Comparison of ENCODE assay signal across 8 mouse cellular contexts in genomic region chr7:141562421-141562851, GRCm38 (mm10). TPM values are rescaled to one million over a fixed set of nuclear protein-coding genes. Genes with fewer than 3 reads are reported as not detected.
A peak's percentile ranks its signal among the peaks of the same experiment; 100 is the strongest.
DNase-seq lines count a peak whose midpoint lies in the region; ATAC-seq and TF ChIP-seq lines count a peak whose summit lies in the region.

No protein-coding gene starts in this region.

- peak overlapping the region; percentile 98 for H3K9ac ChIP-seq in kidney, embryonic 16.5 days (replicated peaks; ENCODE audit: low read length)
- H3K9ac ChIP-seq in MEL (ENCODE audit: control insufficient read depth, low read depth, low read length, poor library complexity, severe bottlenecking) = peak overlapping the region; percentile 95
- H3K9ac ChIP-seq in forebrain, embryonic 14.5 days (ENCODE audit: low read length) = peak overlapping the region; percentile 95
- H3K9ac ChIP-seq in liver, embryonic 11.5 days (ENCODE audit: low read depth, low read length) = peak overlapping the region; percentile 99
- H3K9ac ChIP-seq in stomach, embryonic 14.5 days (replicated peaks; ENCODE audit: low read depth, low read length) = peak overlapping the region; percentile 93

- TF ChIP-seq CTCF in MEL (IDR thresholded peaks at IDR 0.05 in 2 of 3, conservative IDR thresholded peaks at IDR 0.05 in 1 of 3; ENCODE audit: control insufficient read depth in 1 of 3, insufficient read depth in 1 of 3, low read depth in 2 of 3, low read length in 3 of 3, poor library complexity in 1 of 3, severe bottlenecking in 1 of 3) = no peak

- TF ChIP-seq EP300 in MEL (IDR thresholded peaks at IDR 0.05; ENCODE audit: low read depth in 1 of 2, low read length in 2 of 2) = no peak

- peak overlapping the region; percentile 84 for H3K27ac ChIP-seq in kidney, embryonic 16.5 days (ENCODE audit: low read length)
- no peak overlapping the region for H3K27ac ChIP-seq in MEL (ENCODE audit: control insufficient read depth, low read depth, low read length)
- peak overlapping the region; percentile 81 for H3K27ac ChIP-seq in forebrain, embryonic 14.5 days (ENCODE audit: low read depth, low read length)
- peak overlapping the region; percentile 88 for H3K27ac ChIP-seq in liver, embryonic 11.5 days (ENCODE audit: low read depth, low read length)
- H3K27ac ChIP-seq in stomach, embryonic 14.5 days (ENCODE audit: low read length) = peak overlapping the region; percentile 78

- no peak for TF ChIP-seq POLR2A in MEL (IDR thresholded peaks at IDR 0.05; ENCODE audit: control insufficient read depth in 1 of 2, insufficient read depth in 1 of 2, low read depth in 1 of 2, low read length in 2 of 2, poor library complexity in 1 of 2)

- no peak for DNase-seq in kidney, adult 18-20 months
- peak; percentile 46 for DNase-seq in MEL (ENCODE audit: low read depth, low spot score)
- DNase-seq in forebrain, embryonic 14.5 days (ENCODE audit: low spot score) = peak; percentile 33
- no peak for DNase-seq in liver, embryonic 11.5 days (ENCODE audit: low spot score)
- no peak for DNase-seq in gastrocnemius, postnatal 10 days
- no peak for DNase-seq in gastrocnemius, postnatal 25 days

- H3K36me3 ChIP-seq in kidney, embryonic 16.5 days (ENCODE audit: insufficient read depth, low read length) = no peaks in the 10 kb centered on the region
- peaks cover 0 to 35% of the 10 kb centered on the region in 2 experiments; a peak in 3 of 4 replicates for H3K36me3 ChIP-seq in MEL (ENCODE audit: control insufficient read depth in 1 of 2, insufficient read depth in 2 of 2, low read length in 2 of 2)
- H3K36me3 ChIP-seq in forebrain, embryonic 14.5 days (ENCODE audit: control insufficient read depth, insufficient read depth, low read length) = peaks cover 8% of the 10 kb centered on the region; the same call in 1 of the 2 replicates
- H3K36me3 ChIP-seq in liver, embryonic 11.5 days (ENCODE audit: control insufficient read depth, insufficient read depth, low read length) = no peaks in the 10 kb centered on the region; the same call in 1 of the 2 replicates
- H3K36me3 ChIP-seq in stomach, embryonic 14.5 days (ENCODE audit: control insufficient read depth, insufficient read depth, low read length) = no peaks in the 10 kb centered on the region

- no peaks in the 10 kb centered on the region for H3K27me3 ChIP-seq in kidney, embryonic 16.5 days (ENCODE audit: insufficient read depth, low read length)
- H3K27me3 ChIP-seq in MEL (ENCODE audit: control insufficient read depth in 1 of 2, insufficient read depth in 2 of 2, low read length in 2 of 2) = no peaks in the 10 kb centered on the region
- no peaks in the 10 kb centered on the region for H3K27me3 ChIP-seq in forebrain, embryonic 14.5 days (replicated peaks; ENCODE audit: control insufficient read depth, insufficient read depth, low read length)
- no peaks in the 10 kb centered on the region for H3K27me3 ChIP-seq in liver, embryonic 11.5 days (replicated peaks; ENCODE audit: control insufficient read depth, insufficient read depth, low read length)
- no peaks in the 10 kb centered on the region for H3K27me3 ChIP-seq in stomach, embryonic 14.5 days (ENCODE audit: control insufficient read depth, insufficient read depth, low read length)

- H3K4me2 ChIP-seq in kidney, embryonic 16.5 days (replicated peaks; ENCODE audit: low read depth, low read length) = peak overlapping the region; percentile 79
- peak overlapping the region; percentile 82 for H3K4me2 ChIP-seq in forebrain, embryonic 14.5 days (ENCODE audit: low read length)
- H3K4me2 ChIP-seq in liver, embryonic 11.5 days = peak overlapping the region; percentile 96
- H3K4me2 ChIP-seq in stomach, embryonic 14.5 days (replicated peaks; ENCODE audit: low read depth, low read length) = peak overlapping the region; percentile 72

- peak; percentile 39 for ATAC-seq in kidney, embryonic 16.5 days (ENCODE audit: low FRiP score, low TSS enrichment)
- ATAC-seq in forebrain, embryonic 14.5 days = peak; percentile 67
- ATAC-seq in liver, embryonic 11.5 days (replicated peaks; ENCODE audit: low FRiP score) = peak; percentile 10; the same call in 1 of the 2 replicates
- ATAC-seq in stomach, embryonic 14.5 days (ENCODE audit: insufficient number of reproducible peaks, insufficient read depth, low FRiP score, low read depth) = peak; percentile 7; the same call in 1 of the 2 replicates

- H3K79me2 ChIP-seq in MEL (ENCODE audit: control insufficient read depth, insufficient read depth, low read length, poor library complexity) = peaks cover 40% of the 10 kb centered on the region

- peaks cover 26% of the 10 kb centered on the region for H3K4me1 ChIP-seq in kidney, embryonic 16.5 days (ENCODE audit: insufficient read depth, low read length)
- H3K4me1 ChIP-seq in MEL (ENCODE audit: control insufficient read depth in 1 of 2, insufficient read depth in 2 of 2, low read length in 2 of 2) = peaks cover 20 to 35% of the 10 kb centered on the region in 2 experiments
- H3K4me1 ChIP-seq in forebrain, embryonic 14.5 days (ENCODE audit: control insufficient read depth, insufficient read depth, low read length) = peaks cover 15% of the 10 kb centered on the region; the same call in 1 of the 2 replicates
- peaks cover 64% of the 10 kb centered on the region for H3K4me1 ChIP-seq in liver, embryonic 11.5 days (replicated peaks; ENCODE audit: control insufficient read depth, insufficient read depth, low read length)
- peaks cover 16% of the 10 kb centered on the region; the same call in 1 of the 2 replicates for H3K4me1 ChIP-seq in stomach, embryonic 14.5 days (ENCODE audit: control insufficient read depth, insufficient read depth, low read length)

- under 1% methylated on average over 33 of the region's 33 CpGs for WGBS in kidney, embryonic 16.5 days
- WGBS in forebrain, embryonic 14.5 days = under 1% methylated on average over 33 of the region's 33 CpGs
- under 1% methylated on average over 25 of the region's 33 CpGs for WGBS in liver, embryonic 11.5 days
- under 1% methylated on average over 33 of the region's 33 CpGs for WGBS in stomach, embryonic 14.5 days

- TF ChIP-seq RAD21 in MEL (IDR thresholded peaks at IDR 0.05; ENCODE audit: low read depth, low read length) = no peak

- H3K4me3 ChIP-seq in kidney, embryonic 16.5 days (ENCODE audit: low read length) = peak overlapping the region; percentile 91
- peak overlapping the region; percentile 89 to 94 for H3K4me3 ChIP-seq in MEL (ENCODE audit: control insufficient read depth in 1 of 2, insufficient read depth in 1 of 2, low read depth in 2 of 2, low read length in 2 of 2)
- H3K4me3 ChIP-seq in forebrain, embryonic 14.5 days (ENCODE audit: low read depth, low read length) = peak overlapping the region; percentile 100
- H3K4me3 ChIP-seq in liver, embryonic 11.5 days (ENCODE audit: low read depth, low read length) = peak overlapping the region; percentile 100
- H3K4me3 ChIP-seq in stomach, embryonic 14.5 days (ENCODE audit: low read depth, low read length) = peak overlapping the region; percentile 95

- H3K9me3 ChIP-seq in kidney, embryonic 16.5 days (ENCODE audit: low read length) = no peaks in the 10 kb centered on the region
- H3K9me3 ChIP-seq in MEL (replicated peaks; ENCODE audit: insufficient read depth, low read length) = no peaks in the 10 kb centered on the region
- no peaks in the 10 kb centered on the region for H3K9me3 ChIP-seq in forebrain, embryonic 14.5 days (replicated peaks; ENCODE audit: control insufficient read depth, low read length)
- H3K9me3 ChIP-seq in liver, embryonic 11.5 days (ENCODE audit: control insufficient read depth, low read length) = no peaks in the 10 kb centered on the region
- no peaks in the 10 kb centered on the region for H3K9me3 ChIP-seq in stomach, embryonic 14.5 days (ENCODE audit: control insufficient read depth, low read depth, low read length)

TF ChIP-seq in MEL, 35 proteins besides CTCF, POLR2A, EP300 and RAD21 (continues in another document):
- no peak for TF ChIP-seq GATA1 (IDR thresholded peaks at IDR 0.05; ENCODE audit: low read depth, low read length)
- TF ChIP-seq TAL1 (IDR thresholded peaks at IDR 0.05; ENCODE audit: low read length) = no peak
- no peak for TF ChIP-seq ZKSCAN1 (IDR thresholded peaks at IDR 0.05; ENCODE audit: low read depth, low read length)
- TF ChIP-seq SIN3A (IDR thresholded peaks at IDR 0.05; ENCODE audit: low read length) = no peak; the same call in 1 of the 2 replicates
- no peak for TF ChIP-seq POLR2AphosphoS2 (IDR thresholded peaks at IDR 0.05; ENCODE audit: low read length)
- no peak for TF ChIP-seq NELFE (IDR thresholded peaks at IDR 0.05; ENCODE audit: low read depth, low read length)
- TF ChIP-seq RCOR1 (IDR thresholded peaks at IDR 0.05; ENCODE audit: low read depth, low read length) = no peak
- TF ChIP-seq USF2 (IDR thresholded peaks at IDR 0.05; ENCODE audit: borderline replicate concordance in 1 of 2, insufficient read depth in 1 of 2, low read depth in 1 of 2, low read length in 2 of 2) = no peak
- TF ChIP-seq MYC (IDR thresholded peaks at IDR 0.05; ENCODE audit: low read depth, low read length) = no peak
- TF ChIP-seq GABPA (IDR thresholded peaks at IDR 0.05; ENCODE audit: low read depth, low read length) = no peak
- no peak for TF ChIP-seq KAT2A (conservative IDR thresholded peaks at IDR 0.05; ENCODE audit: low read depth, low read length)

RNA-seq across cellular contexts. Expression of gene Ap2a2, which starts 0.5 kb away (rescaled TPM):
- polyA plus RNA-seq in kidney, embryonic 16.5 days (2015; fragmentation: Nextera tagmentation; extraction: Ambion mirVana) = 99.4 and 100 TPM in 2 replicates
- 59.5 and 60.6 TPM in 2 replicates for total RNA-seq in MEL (2012; rRNA removed)
- 10 to 100 TPM; 34.7 to 67.9 TPM for polyA plus RNA-seq in MEL (2012; ENCODE audit: insufficient read depth in 1 of 2, insufficient read length in 2 of 2, low read depth in 1 of 2, low replicate concordance in 2 of 2, missing spikeins in 1 of 2)
- 72.4 and 83.6 TPM in 2 replicates for polyA plus RNA-seq in forebrain, embryonic 14.5 days (2014; fragmentation: Nextera tagmentation; extraction: Ambion mirVana)
- polyA plus RNA-seq in liver, embryonic 11.5 days (2014; fragmentation: Nextera tagmentation; extraction: Ambion mirVana) = 94.4 and 102 TPM in 2 replicates
- polyA plus RNA-seq in stomach, embryonic 14.5 days (2014; fragmentation: Nextera tagmentation; extraction: Ambion mirVana) = 70.4 and 71.8 TPM in 2 replicates
- 10 to 100 TPM; 45.1 to 48.9 TPM for total RNA-seq in gastrocnemius, postnatal 10 days (2021)
- 10 to 100 TPM; 42.9 to 45.5 TPM for total RNA-seq in gastrocnemius, postnatal 25 days (2021)

RNA-seq across cellular contexts. Expression of gene Chid1, which starts 22.8 kb away (rescaled TPM):
- polyA plus RNA-seq in kidney, embryonic 16.5 days (2015; fragmentation: Nextera tagmentation; extraction: Ambion mirVana) = 47.7 and 50.5 TPM in 2 replicates
- 36.1 and 36.3 TPM in 2 replicates for total RNA-seq in MEL (2012; rRNA removed)
- polyA plus RNA-seq in MEL (2012; ENCODE audit: insufficient read depth in 1 of 2, insufficient read length in 2 of 2, low read depth in 1 of 2, low replicate concordance in 2 of 2, missing spikeins in 1 of 2) = 10 to 100 TPM in 1 of 2 experiments, not detected in 1; 46.7 TPM
- polyA plus RNA-seq in forebrain, embryonic 14.5 days (2014; fragmentation: Nextera tagmentation; extraction: Ambion mirVana) = 32.7 and 37.1 TPM in 2 replicates
- polyA plus RNA-seq in liver, embryonic 11.5 days (2014; fragmentation: Nextera tagmentation; extraction: Ambion mirVana) = 39.2 and 48.1 TPM in 2 replicates
- polyA plus RNA-seq in stomach, embryonic 14.5 days (2014; fragmentation: Nextera tagmentation; extraction: Ambion mirVana) = 37.4 and 38.3 TPM in 2 replicates
- total RNA-seq in gastrocnemius, postnatal 10 days (2021) = 10 to 100 TPM; 22.7 to 22.8 TPM
- total RNA-seq in gastrocnemius, postnatal 25 days (2021) = 10 to 100 TPM; 14.5 to 18.4 TPM

Comparison
In these comparisons a context has a peak if more than half of its experiments do, and no peak if none do; other contexts are left out.
1. ATAC-seq: peak in every context shown above with its lines; median percentile 67 in forebrain, embryonic 14.5 days; 39 in kidney, embryonic 16.5 days; 10 in liver, embryonic 11.5 days; 7 in stomach, embryonic 14.5 days.
2. DNase-seq: peak in MEL (single experiment) and forebrain, embryonic 14.5 days (single experiment); none in kidney, adult 18-20 months (single experiment), liver, embryonic 11.5 days (single experiment), gastrocnemius, postnatal 10 days (single experiment) and gastrocnemius, postnatal 25 days (single experiment).
3. Peak in every context shown above with its lines, with median percentiles within 50 percentile points of each other: H3K4me2 ChIP-seq, H3K4me3 ChIP-seq and H3K9ac ChIP-seq.